Mouse (Mus musculus): Measurements from ENCODE around the gene Fut7.
A peak's percentile ranks its signal among the peaks of the same experiment; 100 is the strongest.

The Fut7 gene

GRCm38 (mm10) chr2:25425481-25425880 is 2.4 kb downstream of the Fut7 start:
- no peak for DNase-seq (ENCODE audit: low spot score in 2 of 2)

- peak in 1 of 2 experiments; percentile 47 for DNase-seq (ENCODE audit: low spot score in 2 of 2)
These were observed 3.7 kb downstream of the Fut7 start for GRCm38 (mm10) chr2:25426721-25427191.

GRCm38 (mm10) chr2:25427256-25427655 is 4.2 kb downstream of the Fut7 start:
- DNase-seq (ENCODE audit: low spot score in 2 of 2), result no peak

- DNase-seq (ENCODE audit: low spot score in 2 of 2), result peak; percentile 83 to 87
These were observed 5.6 kb downstream of the Fut7 start, which contains the start of gene Abca2 for GRCm38 (mm10) chr2:25428442-25429236. Gene Abca2, plus strand, starts transcription at chr2:25428703.

GRCm38 (mm10) chr2:25429435-25430180 is 6.5 kb downstream of the Fut7 start:
- DNase-seq (ENCODE audit: low spot score in 2 of 2), result no peak

- DNase-seq (ENCODE audit: low spot score in 2 of 2), result no peak
These were observed 7.5 kb downstream of the Fut7 start for GRCm38 (mm10) chr2:25430395-25431233.

GRCm38 (mm10) chr2:25431308-25431855 is 8.3 kb downstream of the Fut7 start:
- no peak for DNase-seq (ENCODE audit: low spot score in 2 of 2)

- no peak for DNase-seq (ENCODE audit: low spot score in 2 of 2)
These were observed 9.4 kb downstream of the Fut7 start for GRCm38 (mm10) chr2:25432326-25433098.

- no peak for DNase-seq (ENCODE audit: low spot score in 2 of 2)
These were observed 10.0 kb downstream of the Fut7 start for GRCm38 (mm10) chr2:25433101-25433500.

GRCm38 (mm10) chr2:25434292-25434691 is 11.2 kb downstream of the Fut7 start:
- DNase-seq (ENCODE audit: low spot score in 2 of 2), result no peak

- DNase-seq (ENCODE audit: low spot score in 2 of 2), result no peak
These were observed 13.3 kb downstream of the Fut7 start for GRCm38 (mm10) chr2:25436286-25436820.

- no peak for DNase-seq (ENCODE audit: low spot score in 2 of 2)
These were observed 18.0 kb downstream of the Fut7 start for GRCm38 (mm10) chr2:25441067-25441466.

GRCm38 (mm10) chr2:25442682-25443081 is 19.6 kb downstream of the Fut7 start:
- no peak for DNase-seq (ENCODE audit: low spot score in 2 of 2)

- no peak for DNase-seq (ENCODE audit: low spot score in 2 of 2)
These were observed 28.0 kb downstream of the Fut7 start for GRCm38 (mm10) chr2:25450853-25451647.

- no peak for DNase-seq (ENCODE audit: low spot score in 2 of 2)
These were observed 29.9 kb downstream of the Fut7 start for GRCm38 (mm10) chr2:25452951-25453350.

GRCm38 (mm10) chr2:25456205-25456953 is 33.3 kb downstream of the Fut7 start, which contains the start of gene Clic3:
Gene Clic3, plus strand, starts transcription at chr2:25456838.
- peak; percentile 35 to 52 for DNase-seq (ENCODE audit: low spot score in 2 of 2)

- DNase-seq (ENCODE audit: low spot score in 2 of 2), result no peak
These were observed 34.2 kb downstream of the Fut7 start for GRCm38 (mm10) chr2:25457022-25457896.

- DNase-seq (ENCODE audit: low spot score in 2 of 2), result peak; percentile 34 to 73
These were observed 35.8 kb downstream of the Fut7 start for GRCm38 (mm10) chr2:25458911-25459310.

Data from urinary bladder, adult 18-20 months (tissue).